Mouse (Mus musculus) olfactory bulb, adult 2 months (tissue): ENCODE measurements around the gene Strip1. TPM values are rescaled to one million over a fixed set of nuclear protein-coding genes. Genes with fewer than 3 reads are reported as not detected.
"Not testable (repeated sequence)": the region's sequence is repeated elsewhere in the genome, so short reads cannot be mapped to it uniquely, and the experiment has no call there.

Experiments used
- H3K27ac ChIP-seq: fragments of 200-500 bp; 2 replicates; pipeline ENCODE4 v1.5.1; 2012; ENCODE audit warnings: low read depth, low read length; ENCODE audit not compliant: insufficient read depth
- H3K4me1 ChIP-seq: fragments of 200-500 bp; 2 replicates; pipeline ENCODE4 v1.6.1; 2012; ENCODE audit warnings: low read length; ENCODE audit not compliant: control insufficient read depth, insufficient read depth
- H3K4me3 ChIP-seq: fragments of 200-500 bp; 2 replicates; pipeline ENCODE4 v1.5.1; 2012; ENCODE audit warnings: mild to moderate bottlenecking, low read depth, low read length, moderate library complexity; ENCODE audit not compliant: insufficient read depth
- CTCF ChIP-seq: fragments of 200-500 bp; IDR thresholded peaks from 2 replicates; pipeline ENCODE4 v1.5.1; 2012; ENCODE audit warnings: low read depth, mild to moderate bottlenecking, low read length, moderate library complexity; ENCODE audit not compliant: insufficient read depth
- POLR2A ChIP-seq: fragments of 200-500 bp; IDR thresholded peaks from 2 replicates; pipeline ENCODE4 v1.6.1; 2012; ENCODE audit warnings: mild to moderate bottlenecking, low read depth, low read length, moderate library complexity; ENCODE audit not compliant: insufficient read depth
- WGBS: fragments of 180-500 bp; shearing (Covaris S2); methylation state at CpG from one replicate; pipeline ENCODE4 v1.1.7; 2018; 5-methylcytosine and 5-hydroxymethylcytosine counted together
- polyA plus RNA-seq: library from polyadenylated mRNA; stranded (reverse); fragments of >200 nt; gene quantifications from 2 replicates; pipeline ENCODE4 v1.2.4, GENCODE M21; 2012; ENCODE audit warnings: low replicate concordance; ENCODE audit not compliant: missing spikeins, insufficient read depth, insufficient read length

Strip1 gene
- polyA plus RNA-seq, 1 experiment, result not detected

GRCm38 (mm10) chr3:107655491-107655890, 24.0 kb upstream of the Strip1 start:
- H3K27ac ChIP-seq, result no peak overlapping the region
- no peaks in the 10 kb centered on the region for H3K4me1 ChIP-seq
- WGBS, result 80% methylated on average over 3 of the region's 3 CpGs
- no peak for TF ChIP-seq POLR2A
- no peak for TF ChIP-seq CTCF
- H3K4me3 ChIP-seq, result no peak overlapping the region

DNA sequence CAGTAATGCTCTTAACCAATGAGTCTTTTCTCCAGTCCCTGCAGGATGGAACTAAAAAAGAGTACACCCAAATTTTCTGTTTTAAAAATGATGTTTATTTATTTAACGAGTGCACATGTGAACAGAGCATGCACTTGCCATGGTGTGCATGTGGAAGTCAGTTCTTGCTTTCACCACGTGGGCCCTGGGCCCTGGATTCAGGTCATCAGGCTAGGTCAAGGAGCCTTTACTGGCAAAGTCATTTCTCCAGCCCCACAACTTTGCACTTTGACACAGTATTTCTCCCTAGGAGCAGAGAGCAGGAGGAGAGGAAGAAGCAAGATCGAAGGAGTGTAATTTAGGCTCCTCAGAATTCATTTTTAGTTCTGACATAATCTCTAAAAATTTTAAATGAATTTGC, 23.4 kb upstream of the Strip1 start:
- Histone ChIP-seq H3K4me3 (no peak overlapping the region), H3K4me1 (no peaks in the 10 kb centered on the region), H3K27ac (no peak overlapping the region)
- 86% methylated on average over 3 of the region's 3 CpGs for WGBS
- TF ChIP-seq CTCF (no peak), POLR2A (no peak)

DNA sequence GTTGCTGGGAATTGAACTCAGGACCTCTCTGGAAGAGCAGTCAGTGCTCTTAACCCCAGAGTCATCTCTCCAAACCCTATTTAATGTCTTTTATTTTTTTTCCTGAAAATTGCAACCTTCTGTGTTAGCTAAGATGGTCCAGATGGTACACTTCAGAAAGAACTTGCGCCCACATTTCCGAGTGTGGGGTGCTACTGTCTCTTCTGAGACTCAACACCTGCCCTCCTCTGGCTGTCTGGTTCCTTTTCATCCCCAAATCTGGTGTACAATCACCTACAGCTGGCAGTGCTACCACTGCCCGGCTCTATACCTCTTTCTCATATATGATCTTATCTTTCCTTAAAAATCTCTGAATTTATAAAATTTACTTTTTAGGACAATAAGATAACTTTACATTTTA, 21.5 kb upstream of the Strip1 start:
- TF ChIP-seq CTCF, result no peak
- no peak for TF ChIP-seq POLR2A

DNA sequence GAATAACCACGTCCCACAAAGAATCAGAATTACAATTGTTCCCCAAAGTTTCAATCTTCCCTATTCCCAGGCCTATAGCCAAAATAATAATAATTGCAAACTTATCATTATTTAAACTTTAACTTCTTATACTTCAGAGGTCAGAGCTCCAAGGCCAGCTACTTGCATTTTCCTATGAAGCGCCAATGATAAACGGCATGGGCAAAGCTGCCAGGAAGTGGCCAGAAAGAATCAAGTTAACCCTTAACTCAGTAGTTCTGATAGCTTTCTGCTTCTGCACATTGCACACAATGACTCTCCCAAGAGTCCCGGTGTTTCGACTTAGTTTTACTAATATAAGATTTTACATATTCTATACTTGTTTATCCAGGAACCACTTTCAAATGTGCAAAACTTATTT, 18.8 kb upstream of the Strip1 start:
- H3K27ac ChIP-seq, H3K4me1 ChIP-seq, H3K4me3 ChIP-seq: not testable (repeated sequence)
- WGBS, result 70% methylated on average over 5 of the region's 5 CpGs

More for the DNA sequence above, 21.5 kb upstream of the Strip1 start:
- no peaks in the 10 kb centered on the region for H3K4me1 ChIP-seq
- WGBS, result 87% methylated on average over 3 of the region's 3 CpGs
- no peak overlapping the region for H3K27ac ChIP-seq
- H3K4me3 ChIP-seq, result no peak overlapping the region

GRCm38 (mm10) chr3:107646947-107647346, 15.5 kb upstream of the Strip1 start:
- Histone ChIP-seq H3K27ac (no peak overlapping the region), H3K4me1 (no peaks in the 10 kb centered on the region), H3K4me3 (no peak overlapping the region)
- TF ChIP-seq CTCF (no peak), POLR2A (no peak)
- 77% methylated on average over 3 of the region's 3 CpGs for WGBS

DNA sequence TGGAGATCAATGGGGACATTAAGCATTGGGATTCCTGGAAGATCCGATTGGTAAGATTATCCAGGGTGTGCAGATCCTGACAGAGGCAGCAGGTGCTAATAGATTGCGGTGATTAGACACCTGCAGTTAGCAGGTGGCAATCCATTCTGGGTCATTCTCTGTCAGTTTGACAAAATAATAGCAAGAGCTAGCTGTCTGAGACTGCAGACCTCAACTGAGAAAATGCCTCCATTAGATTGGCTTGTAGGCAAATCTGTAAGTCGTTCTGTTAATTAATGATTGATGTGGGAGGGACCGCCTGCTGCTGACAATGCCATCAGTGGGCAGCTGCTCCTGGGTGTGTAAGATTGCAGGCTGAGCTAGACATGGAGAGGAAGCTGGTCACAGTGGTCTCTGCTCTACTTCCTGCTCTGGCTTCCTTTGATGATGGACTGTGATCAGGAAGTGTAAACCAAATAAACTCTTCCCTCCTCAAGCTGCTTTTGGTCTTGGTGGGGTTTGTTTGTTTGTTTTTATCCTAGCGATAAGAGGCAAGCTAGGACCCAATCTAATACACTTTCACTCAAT, 6.2 kb upstream of the Strip1 start:
- no peak overlapping the region for H3K27ac ChIP-seq
- no peaks in the 10 kb centered on the region for H3K4me1 ChIP-seq
- 61% methylated on average over 5 of the region's 5 CpGs for WGBS
- H3K4me3 ChIP-seq, result no peak overlapping the region
- no peak for TF ChIP-seq POLR2A
- no peak for TF ChIP-seq CTCF

GRCm38 (mm10) chr3:107636236-107636635, 4.7 kb upstream of the Strip1 start:
- no peak for TF ChIP-seq CTCF
- TF ChIP-seq POLR2A, result no peak
- Histone ChIP-seq H3K27ac (no peak overlapping the region), H3K4me1 (no peaks in the 10 kb centered on the region), H3K4me3 (no peak overlapping the region)
- WGBS, result 86% methylated on average over 3 of the region's 3 CpGs

DNA sequence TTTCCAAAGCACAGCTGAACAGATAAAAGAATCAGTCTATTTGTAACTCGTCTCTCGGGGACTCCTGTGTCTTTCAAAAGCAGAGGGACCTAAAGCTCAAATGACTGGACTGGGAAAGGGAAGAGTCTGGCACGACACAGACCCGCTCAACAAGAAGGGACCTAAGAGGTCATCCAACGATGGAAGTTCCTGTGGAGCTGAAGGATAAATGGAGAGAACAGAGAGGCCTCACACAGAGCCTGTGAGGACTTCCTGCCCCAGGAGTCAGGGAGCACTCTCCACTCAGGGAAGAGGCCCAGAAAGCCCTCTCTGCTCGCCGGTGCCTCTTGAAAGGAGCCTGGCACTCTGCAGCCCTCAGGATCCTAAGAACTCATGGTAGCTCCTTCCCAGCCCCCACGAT, 4.3 kb upstream of the Strip1 start:
- H3K4me3 ChIP-seq, result no peak overlapping the region

GRCm38 (mm10) chr3:107633906-107634305, 2.4 kb upstream of the Strip1 start:
- Histone ChIP-seq H3K4me3 (no peak overlapping the region), H3K27ac (no peak overlapping the region), H3K4me1 (no peaks in the 10 kb centered on the region)
- WGBS, result 93% methylated on average over 9 of the region's 9 CpGs
- no peak for TF ChIP-seq POLR2A
- no peak for TF ChIP-seq CTCF

More for the DNA sequence above, 4.3 kb upstream of the Strip1 start:
- H3K4me1 ChIP-seq, result no peaks in the 10 kb centered on the region
- 73% methylated on average over 8 of the region's 8 CpGs for WGBS
- H3K27ac ChIP-seq, result no peak overlapping the region
- TF ChIP-seq CTCF (no peak), POLR2A (no peak)

- Histone ChIP-seq H3K27ac (no peak overlapping the region), H3K4me3 (no peak overlapping the region), H3K4me1 (no peaks in the 10 kb centered on the region)
- 95% methylated on average over 4 of the region's 4 CpGs for WGBS
- TF ChIP-seq POLR2A, result no peak
- TF ChIP-seq CTCF, result no peak
These were observed 1.3 kb upstream of the Strip1 start for GRCm38 (mm10) chr3:107632786-107633185.
